Mouse (Mus musculus) kidney, postnatal 4 days (tissue): Measurements from ENCODE around the gene Zbtb20.

ENCODE experiments used
- DNase-seq, 2 experiments: peaks; one replicate each; pipeline ENCODE4 v3.0.0; 2021; ENCODE audit warnings: mixed read lengths in 2 of 2

The Zbtb20 gene

DNA sequence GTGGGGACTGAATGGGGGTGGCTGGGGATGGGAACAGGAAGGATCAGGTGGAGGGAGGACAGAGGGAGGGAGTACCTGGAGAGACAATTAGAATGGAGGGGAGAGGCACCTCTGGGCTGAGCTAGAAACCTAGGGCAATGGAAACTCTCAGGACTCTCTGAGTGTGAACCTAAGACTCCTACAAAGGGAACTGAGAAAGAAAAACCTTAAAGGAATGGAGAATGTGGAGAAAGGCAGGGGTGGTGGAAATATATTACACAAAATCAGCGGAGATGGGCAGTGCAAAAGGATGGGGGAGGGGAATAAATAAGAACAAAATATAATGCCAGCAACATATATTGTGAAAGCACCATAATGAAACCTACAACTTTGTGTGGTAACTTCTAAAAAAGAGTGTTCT, 796.3 kb downstream of the Zbtb20 start:
- no peak for DNase-seq

DNA sequence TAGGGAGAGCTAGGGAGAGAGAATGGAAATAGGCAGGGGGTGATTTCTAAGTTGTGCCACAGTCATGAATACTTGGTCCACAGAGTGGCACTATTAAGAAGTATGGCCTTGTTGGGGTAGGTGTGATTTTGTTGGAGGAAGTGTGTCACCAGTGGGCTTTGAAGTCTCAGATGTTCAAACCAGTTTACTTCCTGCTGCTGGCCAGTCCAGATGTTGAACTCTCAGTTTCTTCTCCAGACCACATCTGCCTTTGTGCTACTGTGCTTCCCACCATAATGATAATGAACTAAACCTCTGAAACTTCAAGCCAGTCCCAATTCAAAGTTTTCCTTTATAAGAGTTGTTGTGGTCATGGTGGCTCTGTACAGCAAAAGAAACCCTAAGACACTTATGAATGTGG, 797.0 kb downstream of the Zbtb20 start:
- DNase-seq: no peak

DNA sequence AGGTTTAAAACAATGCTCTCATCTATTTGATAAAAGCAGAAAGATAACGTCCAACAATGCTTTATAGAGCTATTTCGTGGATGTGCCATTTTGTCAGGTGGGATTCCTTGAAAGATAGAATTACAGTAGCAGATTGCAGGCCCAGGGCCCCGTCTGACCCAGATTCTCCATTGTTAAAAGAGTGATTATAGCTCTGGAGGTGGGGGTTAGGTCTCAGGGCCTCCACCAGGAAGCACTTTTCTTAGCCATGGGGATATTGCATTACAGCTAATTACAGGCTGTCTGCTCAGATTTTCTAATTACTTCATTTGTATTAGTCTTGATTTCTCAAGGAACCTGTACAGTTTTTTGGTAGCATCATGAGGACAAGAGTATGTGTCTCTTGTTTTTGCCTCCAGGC, 798.7 kb downstream of the Zbtb20 start:
- no peak for DNase-seq

DNA sequence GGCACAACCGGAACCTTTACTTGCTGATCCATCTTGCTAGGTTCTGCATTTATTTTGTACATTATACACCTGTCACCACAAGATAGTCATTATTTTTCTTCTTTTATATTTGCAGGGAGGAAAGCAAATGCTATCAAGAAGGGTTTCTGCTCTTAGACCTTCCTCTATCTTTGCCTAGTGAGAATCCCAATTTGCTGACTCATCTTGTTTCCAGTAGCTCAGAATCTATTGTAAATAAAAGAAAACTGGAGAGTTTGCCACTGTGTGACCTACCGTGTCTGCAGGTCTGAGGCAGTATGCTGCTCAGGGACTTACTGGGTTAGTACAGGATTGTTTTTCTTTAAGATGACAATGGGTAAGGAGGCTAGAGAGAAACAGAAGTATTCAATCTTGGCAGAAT, 812.3 kb downstream of the Zbtb20 start:
- no peak for DNase-seq

DNA sequence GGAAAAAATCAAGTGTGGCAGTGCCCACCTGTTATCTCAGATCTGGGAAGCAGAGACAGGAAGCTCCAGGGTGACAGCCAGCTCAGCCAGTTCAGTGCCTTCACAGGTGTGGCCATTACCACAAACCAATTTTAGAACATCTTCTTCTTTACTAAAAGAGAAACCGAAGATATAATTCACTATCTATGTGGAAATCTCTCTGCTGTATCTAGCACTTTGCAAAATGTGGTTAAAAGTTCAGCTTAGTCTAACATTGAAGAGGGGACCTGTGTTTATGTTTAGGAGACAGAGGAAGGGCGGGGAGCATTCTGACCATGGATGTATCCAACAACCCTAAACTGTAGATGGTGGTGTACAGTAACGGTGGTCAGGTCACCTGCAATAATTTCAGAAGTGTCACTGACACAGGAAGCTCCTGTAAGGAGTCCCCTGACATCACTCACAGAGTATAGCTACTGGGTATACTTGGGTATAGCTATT, 814.6 kb downstream of the Zbtb20 start:
- no peak for DNase-seq

DNA sequence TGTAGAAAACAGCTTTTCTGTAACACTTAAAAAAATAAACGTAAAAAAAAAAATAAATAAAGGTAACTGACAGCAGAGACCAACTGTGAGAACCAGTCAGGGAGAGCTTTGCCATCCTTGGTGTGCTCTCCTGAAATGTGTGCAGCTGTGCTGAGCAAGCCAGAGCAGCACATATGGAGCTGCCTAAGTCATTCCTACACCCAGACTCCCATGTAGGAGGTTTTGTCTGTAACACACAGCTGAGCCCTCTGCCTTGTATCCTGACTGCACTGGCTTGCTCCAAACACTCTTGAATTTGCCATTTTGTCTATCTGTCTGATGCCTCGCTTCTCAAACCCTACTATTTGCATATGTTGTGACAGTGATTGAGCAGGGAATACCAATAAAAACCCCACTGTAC, 815.2 kb downstream of the Zbtb20 start:
- DNase-seq: no peak

DNA sequence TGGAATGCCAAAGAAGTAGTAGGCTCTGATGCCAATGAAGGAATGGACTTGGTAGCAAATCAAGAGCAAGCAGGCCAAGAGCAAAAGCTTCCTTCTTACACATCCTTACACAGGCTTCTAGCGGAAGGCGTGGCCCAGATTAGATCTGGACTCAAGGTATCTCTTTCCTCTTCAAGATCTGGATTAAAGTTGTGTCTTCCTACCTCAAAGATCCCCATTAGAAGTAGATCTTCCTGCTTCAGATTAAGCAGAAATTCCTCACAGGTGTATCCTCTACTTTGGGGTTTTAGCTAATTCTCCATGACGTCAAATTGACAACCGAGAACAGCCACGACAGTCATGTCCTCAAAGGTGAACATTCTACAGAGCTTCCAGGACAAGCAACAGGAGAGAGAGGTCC, 816.1 kb downstream of the Zbtb20 start:
- no peak for DNase-seq
